Mouse (Mus musculus): ENCODE results near the gene Phf21b. TPM values are rescaled to one million over a fixed set of nuclear protein-coding genes. Genes with fewer than 3 reads are reported as not detected.
A peak's percentile ranks its signal among the peaks of the same experiment; 100 is the strongest.

Phf21b gene
- polyA plus RNA-seq, 1 experiment from 2014 or later = 4.0 TPM

DNA sequence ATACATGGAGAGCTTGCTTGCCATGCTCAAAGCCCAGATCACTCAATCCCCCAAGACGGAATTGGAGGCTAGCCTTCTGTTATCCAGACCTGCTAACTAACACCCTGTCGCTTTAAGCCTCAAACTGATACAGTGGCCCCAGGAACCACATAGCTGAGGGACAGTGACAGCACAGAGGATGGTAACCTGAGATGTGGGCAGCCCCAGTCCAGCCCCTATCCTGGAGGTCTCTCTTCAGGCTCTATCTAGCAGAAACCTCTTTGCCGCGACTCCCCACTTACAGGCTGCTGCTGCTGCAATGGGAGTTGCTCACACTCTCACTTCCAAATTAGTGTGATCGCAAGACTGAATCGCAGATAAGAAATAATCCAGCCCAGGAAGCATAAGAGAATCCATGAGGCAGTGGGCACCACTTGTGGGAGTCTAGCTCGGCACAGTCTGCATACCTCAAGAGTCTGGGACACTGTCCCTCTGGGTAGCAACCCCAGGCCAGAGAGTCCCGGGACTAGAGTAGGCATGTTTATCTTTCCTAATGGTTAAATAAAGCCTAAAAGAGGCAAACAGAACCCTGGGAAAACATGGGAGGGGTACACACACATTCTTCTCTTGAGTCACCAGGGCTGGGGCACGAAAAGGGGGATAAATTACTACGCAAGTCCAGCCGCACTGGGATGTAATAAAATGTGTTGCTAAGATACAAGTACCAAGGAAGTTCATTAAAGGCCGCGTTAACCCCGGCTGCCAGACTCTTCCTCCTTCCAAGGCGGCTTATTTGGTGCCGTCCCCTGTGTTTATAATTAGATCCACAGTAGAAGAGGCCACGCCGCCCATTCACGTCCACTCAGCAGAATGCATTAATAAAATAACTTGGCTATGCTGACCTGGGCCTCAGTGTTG is 13.7 kb downstream of the Phf21b start:
- Histone ChIP-seq H3K9me3 (no peaks in the 10 kb centered on the region), H3K36me3 (no peaks in the 10 kb centered on the region), H3K27me3 (no peaks in the 10 kb centered on the region), H3K27ac (replicated peaks) (peak overlapping the region; percentile 30), H3K4me1 (replicated peaks) (peaks cover 57% of the 10 kb centered on the region), H3K4me3 (no peak overlapping the region), H3K4me2 (0 out of 2 replicates have a peak overlapping the region, but pooled peaks have one; percentile 23), H3K9ac (no peak overlapping the region)
- WGBS = 24% methylated on average over 19 of the region's 19 CpGs
- peak; percentile 67; the same call in 1 of the 2 replicates for ATAC-seq (ENCODE audit: low FRiP score, low read depth)

DNA sequence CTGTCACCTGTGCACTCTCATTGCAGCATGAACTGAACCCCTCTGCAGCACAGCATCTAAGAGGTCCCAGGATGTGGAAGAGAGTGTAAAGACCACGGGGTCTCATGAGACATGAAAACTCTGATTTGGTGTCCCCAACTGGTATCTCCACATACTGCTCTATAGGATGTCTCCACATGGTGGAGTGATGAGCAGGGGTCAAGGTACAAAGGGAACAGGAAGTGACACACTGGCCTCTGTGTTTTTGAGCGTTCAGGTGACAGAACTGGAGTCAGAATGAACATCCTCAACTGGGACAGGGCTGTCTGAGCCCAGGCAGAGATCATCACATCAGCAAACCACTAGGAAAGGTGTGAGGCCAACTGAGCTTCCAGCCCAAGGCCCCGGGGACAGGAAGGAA is 15.3 kb downstream of the Phf21b start:
- Histone ChIP-seq H3K4me3 (no peak overlapping the region), H3K36me3 (no peaks in the 10 kb centered on the region), H3K27me3 (no peaks in the 10 kb centered on the region), H3K4me1 (replicated peaks) (peaks cover 50% of the 10 kb centered on the region), H3K9me3 (no peaks in the 10 kb centered on the region), H3K4me2 (no peak overlapping the region), H3K9ac (no peak overlapping the region), H3K27ac (replicated peaks) (no peak overlapping the region)
- 87% methylated on average over 3 of the region's 3 CpGs for WGBS
- ATAC-seq (ENCODE audit: low FRiP score, low read depth) = no peak

DNA sequence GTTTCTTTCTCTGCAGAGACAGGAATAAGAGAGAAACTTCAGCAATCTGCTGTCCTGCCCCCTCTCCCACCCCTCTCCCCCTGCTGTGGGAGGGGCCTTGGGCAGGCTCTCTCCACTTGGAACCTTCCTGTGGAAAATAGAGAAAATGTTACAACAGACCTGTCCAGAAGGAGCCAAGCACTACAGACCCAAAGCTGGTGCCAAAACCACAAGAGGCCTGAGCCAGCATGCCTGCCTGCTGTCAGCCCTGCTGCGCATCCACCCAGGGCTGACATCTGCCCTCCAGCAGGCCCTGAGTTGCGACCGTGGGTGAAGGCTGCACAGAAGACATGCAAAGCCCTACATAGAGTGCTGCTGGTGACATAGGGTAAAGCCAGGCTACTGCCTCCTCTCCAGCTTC is 16.3 kb downstream of the Phf21b start:
- WGBS = 59% methylated on average over 3 of the region's 3 CpGs
- no peak overlapping the region for H3K9ac ChIP-seq
- peak overlapping the region; percentile 18; the same call in 1 of the 2 replicates for H3K27ac ChIP-seq (replicated peaks)

GRCm38 (mm10) chr15:84837896-84838295 is 18.0 kb downstream of the Phf21b start:
- Histone ChIP-seq H3K4me3 (no peak overlapping the region), H3K9me3 (no peaks in the 10 kb centered on the region), H3K4me2 (no peak overlapping the region), H3K36me3 (no peaks in the 10 kb centered on the region), H3K4me1 (replicated peaks) (peaks cover 36% of the 10 kb centered on the region), H3K9ac (no peak overlapping the region), H3K27me3 (no peaks in the 10 kb centered on the region), H3K27ac (replicated peaks) (no peak overlapping the region)
- 88% methylated on average over 6 of the region's 6 CpGs for WGBS
- no peak for ATAC-seq (ENCODE audit: low FRiP score, low read depth)

More for the DNA sequence above, 16.3 kb downstream of the Phf21b start:
- no peak for ATAC-seq (ENCODE audit: low FRiP score, low read depth)
- Histone ChIP-seq H3K4me2 (no peak overlapping the region), H3K9me3 (no peaks in the 10 kb centered on the region), H3K27me3 (no peaks in the 10 kb centered on the region), H3K4me3 (no peak overlapping the region), H3K36me3 (no peaks in the 10 kb centered on the region), H3K4me1 (replicated peaks) (peaks cover 42% of the 10 kb centered on the region)

DNA sequence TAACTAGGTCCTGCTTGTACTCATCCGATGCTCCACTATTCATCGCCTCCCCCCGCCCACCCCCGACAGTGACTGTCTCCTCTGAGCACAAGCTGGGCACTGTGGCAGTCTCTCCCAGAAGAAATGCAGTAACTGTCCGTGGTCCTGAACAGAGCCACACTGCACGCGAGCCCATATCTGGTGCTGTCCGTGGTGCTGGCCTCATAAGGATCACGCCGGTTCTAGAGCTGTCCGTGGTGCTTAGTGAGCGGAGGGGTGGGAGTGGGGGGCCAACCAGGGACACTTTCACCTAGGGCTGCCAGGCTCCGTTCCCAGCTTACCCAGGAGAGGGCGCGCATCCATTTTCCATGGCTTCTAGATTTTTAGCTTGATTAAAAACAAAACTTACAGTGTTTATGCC is 26.4 kb downstream of the Phf21b start:
- Histone ChIP-seq H3K4me2 (peak overlapping the region; percentile 18; the same call in 1 of the 2 replicates), H3K27ac (replicated peaks) (peak overlapping the region; percentile 53; the same call in 1 of the 2 replicates), H3K9me3 (no peaks in the 10 kb centered on the region), H3K9ac (no peak overlapping the region), H3K36me3 (no peaks in the 10 kb centered on the region), H3K4me3 (no peak overlapping the region), H3K27me3 (no peaks in the 10 kb centered on the region), H3K4me1 (replicated peaks) (peaks cover 45% of the 10 kb centered on the region)
- peak; percentile 46; the same call in 1 of the 2 replicates for ATAC-seq (ENCODE audit: low FRiP score, low read depth)
- 13% methylated on average over 15 of the region's 15 CpGs for WGBS

- Histone ChIP-seq H3K9me3 (no peaks in the 10 kb centered on the region), H3K27me3 (no peaks in the 10 kb centered on the region), H3K4me3 (no peak overlapping the region), H3K9ac (no peak overlapping the region), H3K36me3 (no peaks in the 10 kb centered on the region), H3K4me2 (no peak overlapping the region), H3K27ac (replicated peaks) (0 out of 2 replicates have a peak overlapping the region, but pooled peaks have one; percentile 5), H3K4me1 (replicated peaks) (peaks cover 45% of the 10 kb centered on the region)
- ATAC-seq (ENCODE audit: low FRiP score, low read depth) = no peak
- 39% methylated on average over 12 of the region's 12 CpGs for WGBS
Observed at GRCm38 (mm10) chr15:84828603-84829002, 27.2 kb downstream of the Phf21b start.

GRCm38 (mm10) chr15:84823086-84823485 is 32.8 kb downstream of the Phf21b start:
- 90% methylated on average over 4 of the region's 4 CpGs for WGBS
- Histone ChIP-seq H3K27me3 (no peaks in the 10 kb centered on the region), H3K4me2 (no peak overlapping the region)

DNA sequence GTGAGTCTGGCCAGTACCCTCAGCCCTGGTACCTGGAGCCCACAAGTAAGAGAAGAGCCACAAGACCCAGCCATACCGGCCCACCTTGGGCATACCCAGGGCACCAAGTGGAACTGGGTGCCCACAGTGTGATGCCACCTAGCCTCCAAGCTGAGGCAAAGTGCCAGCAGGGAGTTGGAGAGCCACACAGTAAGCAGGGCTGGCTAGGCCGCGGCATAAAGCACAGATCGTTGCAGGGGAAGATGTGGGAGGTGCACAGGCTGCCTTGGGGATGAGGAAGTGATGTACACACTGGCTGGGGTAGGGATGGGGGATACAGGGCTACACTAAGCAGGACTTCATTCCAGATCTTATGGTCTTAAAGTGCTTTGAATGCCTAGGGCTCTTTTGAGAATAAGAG is 35.0 kb downstream of the Phf21b start:
- WGBS = 76% methylated on average over 4 of the region's 4 CpGs
- no peak overlapping the region for H3K27ac ChIP-seq (replicated peaks)
- no peaks in the 10 kb centered on the region for H3K27me3 ChIP-seq
- H3K9ac ChIP-seq = no peak overlapping the region
- H3K4me2 ChIP-seq = no peak overlapping the region
- no peak for ATAC-seq (ENCODE audit: low FRiP score, low read depth)
- H3K4me3 ChIP-seq = no peak overlapping the region
- H3K4me1 ChIP-seq (replicated peaks) = peaks cover 21% of the 10 kb centered on the region
- no peaks in the 10 kb centered on the region for H3K9me3 ChIP-seq
- H3K36me3 ChIP-seq = no peaks in the 10 kb centered on the region

More at GRCm38 (mm10) chr15:84823086-84823485, 32.8 kb downstream of the Phf21b start:
- no peaks in the 10 kb centered on the region for H3K36me3 ChIP-seq
- no peak overlapping the region for H3K9ac ChIP-seq
- peaks cover 15% of the 10 kb centered on the region for H3K4me1 ChIP-seq (replicated peaks)
- ATAC-seq (ENCODE audit: low FRiP score, low read depth) = no peak
- no peak overlapping the region for H3K4me3 ChIP-seq
- H3K27ac ChIP-seq (replicated peaks) = no peak overlapping the region
- no peaks in the 10 kb centered on the region for H3K9me3 ChIP-seq

DNA sequence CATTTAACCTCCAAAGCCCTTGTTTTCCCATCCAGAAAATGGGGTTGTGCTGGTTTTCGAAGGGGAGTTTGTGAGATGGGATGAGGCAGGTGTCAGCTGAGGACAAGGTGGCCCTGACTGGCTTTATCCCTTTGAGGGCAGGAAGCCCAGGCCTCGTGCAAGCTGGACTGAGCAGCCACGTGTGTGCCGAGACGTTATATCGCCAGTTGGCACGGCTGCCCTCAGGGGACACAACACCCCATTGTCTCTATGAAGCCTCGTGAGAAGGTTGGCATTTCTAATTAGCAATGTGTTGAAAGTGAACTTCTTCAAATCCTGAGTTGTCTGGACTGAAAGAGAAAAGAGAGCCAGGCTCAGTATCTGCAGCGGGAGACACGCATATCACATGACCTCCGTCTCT is 37.6 kb downstream of the Phf21b start:
- Histone ChIP-seq H3K27me3 (no peaks in the 10 kb centered on the region), H3K4me3 (no peak overlapping the region), H3K4me1 (replicated peaks) (peaks cover 45% of the 10 kb centered on the region), H3K4me2 (no peak overlapping the region), H3K9ac (no peak overlapping the region), H3K9me3 (no peaks in the 10 kb centered on the region), H3K27ac (replicated peaks) (no peak overlapping the region), H3K36me3 (no peaks in the 10 kb centered on the region)
- no peak for ATAC-seq (ENCODE audit: low FRiP score, low read depth)
- WGBS = 48% methylated on average over 11 of the region's 11 CpGs

DNA sequence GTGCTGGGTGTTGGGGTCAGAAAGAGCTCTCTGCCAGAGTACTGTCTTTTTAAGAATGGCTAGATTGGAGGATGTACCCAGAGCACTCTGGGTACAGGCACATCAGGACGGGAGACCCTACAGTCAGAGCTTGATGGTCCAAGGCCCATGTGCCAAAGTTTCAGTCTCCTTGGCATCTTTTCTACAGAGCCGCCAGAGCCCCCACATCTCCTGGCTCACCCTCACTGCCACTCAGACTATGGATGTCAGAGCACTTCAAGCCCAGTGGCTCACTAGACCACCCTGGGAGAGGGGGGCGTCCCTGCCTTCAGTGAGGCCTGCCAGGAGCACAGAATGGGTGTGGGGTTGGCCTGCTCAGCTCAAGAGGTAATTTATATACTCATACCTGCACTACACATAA is 38.3 kb downstream of the Phf21b start:
- no peak for ATAC-seq (ENCODE audit: low FRiP score, low read depth)
- WGBS = 69% methylated on average over 3 of the region's 3 CpGs
- Histone ChIP-seq H3K4me2 (no peak overlapping the region), H3K4me1 (replicated peaks) (peaks cover 52% of the 10 kb centered on the region), H3K36me3 (no peaks in the 10 kb centered on the region), H3K27ac (replicated peaks) (no peak overlapping the region), H3K9me3 (no peaks in the 10 kb centered on the region), H3K9ac (no peak overlapping the region), H3K27me3 (no peaks in the 10 kb centered on the region), H3K4me3 (no peak overlapping the region)

DNA sequence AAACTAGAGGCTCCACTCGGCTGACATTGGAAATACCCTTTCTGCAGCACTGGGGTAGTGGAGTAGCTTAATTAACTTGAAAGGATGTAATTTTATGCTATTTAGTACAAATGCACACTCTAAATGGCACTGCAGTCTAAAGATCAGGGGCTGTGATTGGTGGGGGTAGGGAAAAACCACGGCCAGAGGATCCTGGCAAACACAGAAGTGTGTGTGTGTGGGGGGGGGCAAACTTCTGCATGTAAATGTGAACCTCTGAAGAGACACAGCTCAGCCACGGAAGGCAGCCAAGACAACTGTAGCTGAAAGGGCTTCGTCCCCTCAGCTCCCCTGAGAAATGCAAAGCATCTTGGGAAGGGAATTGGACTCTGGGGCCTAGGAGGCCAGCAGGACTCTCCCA is 40.7 kb downstream of the Phf21b start:
- ATAC-seq (ENCODE audit: low FRiP score, low read depth) = no peak
- Histone ChIP-seq H3K27ac (replicated peaks) (peak overlapping the region; percentile 69), H3K4me1 (replicated peaks) (peaks cover 66% of the 10 kb centered on the region), H3K4me2 (no peak overlapping the region), H3K9me3 (no peaks in the 10 kb centered on the region), H3K36me3 (no peaks in the 10 kb centered on the region), H3K4me3 (no peak overlapping the region), H3K9ac (no peak overlapping the region), H3K27me3 (no peaks in the 10 kb centered on the region)
- 17% methylated on average over 4 of the region's 4 CpGs for WGBS

DNA sequence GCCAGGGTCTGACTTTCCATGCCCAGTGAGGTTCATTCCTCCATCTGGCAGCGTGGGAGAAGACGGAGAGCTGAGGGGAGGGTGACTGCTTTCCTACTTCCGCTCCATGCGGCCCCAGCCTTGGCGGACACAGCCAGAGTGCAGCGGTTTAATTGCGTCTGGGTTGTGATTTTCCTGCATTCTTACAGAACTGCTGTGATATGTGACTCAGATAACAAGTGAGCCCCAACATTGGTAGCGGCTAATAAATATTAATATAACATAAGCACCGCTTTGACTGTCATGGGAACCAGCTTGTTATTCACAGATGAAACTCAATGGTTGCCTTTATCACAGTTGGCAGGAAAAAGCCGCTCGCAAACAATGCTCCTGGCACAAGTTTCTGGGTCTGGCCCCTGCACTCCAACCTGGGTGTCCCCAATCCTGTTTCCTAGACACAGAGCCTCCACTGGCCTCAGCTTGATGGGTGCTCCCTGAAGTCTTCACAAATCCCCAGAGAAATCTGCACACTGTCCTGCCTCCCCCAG is 43.0 kb downstream of the Phf21b start:
- peak; percentile 50; the same call in 1 of the 2 replicates for ATAC-seq (ENCODE audit: low FRiP score, low read depth)
- Histone ChIP-seq H3K27ac (replicated peaks) (peak overlapping the region; percentile 66), H3K9me3 (no peaks in the 10 kb centered on the region), H3K4me1 (replicated peaks) (peaks cover 65% of the 10 kb centered on the region), H3K9ac (no peak overlapping the region), H3K36me3 (no peaks in the 10 kb centered on the region), H3K27me3 (no peaks in the 10 kb centered on the region), H3K4me2 (peak overlapping the region; percentile 24), H3K4me3 (no peak overlapping the region)
- 20% methylated on average over 11 of the region's 11 CpGs for WGBS

Measured in hindbrain, embryonic 15.5 days (tissue).